Mouse (Mus musculus) limb, embryonic 12.5 days (tissue): Measurements from ENCODE around the gene Scn10a. TPM values are rescaled to one million over a fixed set of nuclear protein-coding genes. Genes with fewer than 3 reads are reported as not detected.

Experiments used
- ATAC-seq: fragments of 200-750 bp; cut with Nextera tagmentation; 2 replicates; pipeline ENCODE4 v1.8.0; 2017; ENCODE audit warnings: low read depth, moderate TSS enrichment; ENCODE audit not compliant: insufficient number of reproducible peaks, insufficient read depth, low FRiP score, low TSS enrichment
- H3K27ac ChIP-seq: fragments of 300-500 bp; sonication (generic); 2 replicates; pipeline ENCODE4 v1.5.1; 2016; ENCODE audit warnings: mild to moderate bottlenecking, moderate library complexity
- H3K27me3 ChIP-seq: fragments of 300-500 bp; sonication (generic); 2 replicates; pipeline ENCODE4 v1.6.1; 2016; ENCODE audit warnings: mild to moderate bottlenecking, moderate library complexity
- H3K36me3 ChIP-seq: fragments of 300-500 bp; sonication (generic); 2 replicates; pipeline ENCODE4 v1.6.1; 2016; ENCODE audit warnings: mild to moderate bottlenecking, moderate library complexity
- H3K4me1 ChIP-seq: fragments of 300-500 bp; sonication (generic); replicated peaks from 2 replicates; pipeline ENCODE4 v1.6.1; 2016
- H3K4me2 ChIP-seq: fragments of 300-500 bp; sonication (generic); 2 replicates; pipeline ENCODE4 v1.6.1; 2016; ENCODE audit warnings: mild to moderate bottlenecking, moderate library complexity
- H3K4me3 ChIP-seq: fragments of 300-500 bp; sonication (generic); replicated peaks from 2 replicates; pipeline ENCODE4 v1.5.1; 2016; ENCODE audit warnings: mild to moderate bottlenecking
- H3K9ac ChIP-seq: fragments of 300-500 bp; sonication (generic); replicated peaks from 2 replicates; pipeline ENCODE4 v1.6.1; 2016; ENCODE audit warnings: mild to moderate bottlenecking, moderate library complexity
- H3K9me3 ChIP-seq: fragments of 300-500 bp; sonication (generic); 2 replicates; pipeline ENCODE4 v1.6.1; 2016; ENCODE audit warnings: mild to moderate bottlenecking, moderate library complexity
- WGBS: fragments of 180-500 bp; shearing (Covaris S2); methylation state at CpG from one replicate; pipeline ENCODE4 v1.1.7; 2016; 5-methylcytosine and 5-hydroxymethylcytosine counted together
- polyA plus RNA-seq: library from polyadenylated mRNA; unstranded; fragments of >200 nt; fragmentation: Nextera tagmentation; extraction: Ambion mirVana; gene quantifications from 2 replicates; pipeline ENCODE4 v1.2.1, GENCODE M21; 2016

Gene Scn10a
- polyA plus RNA-seq, 1 experiment from 2014 or later, result 0.24 TPM

DNA sequence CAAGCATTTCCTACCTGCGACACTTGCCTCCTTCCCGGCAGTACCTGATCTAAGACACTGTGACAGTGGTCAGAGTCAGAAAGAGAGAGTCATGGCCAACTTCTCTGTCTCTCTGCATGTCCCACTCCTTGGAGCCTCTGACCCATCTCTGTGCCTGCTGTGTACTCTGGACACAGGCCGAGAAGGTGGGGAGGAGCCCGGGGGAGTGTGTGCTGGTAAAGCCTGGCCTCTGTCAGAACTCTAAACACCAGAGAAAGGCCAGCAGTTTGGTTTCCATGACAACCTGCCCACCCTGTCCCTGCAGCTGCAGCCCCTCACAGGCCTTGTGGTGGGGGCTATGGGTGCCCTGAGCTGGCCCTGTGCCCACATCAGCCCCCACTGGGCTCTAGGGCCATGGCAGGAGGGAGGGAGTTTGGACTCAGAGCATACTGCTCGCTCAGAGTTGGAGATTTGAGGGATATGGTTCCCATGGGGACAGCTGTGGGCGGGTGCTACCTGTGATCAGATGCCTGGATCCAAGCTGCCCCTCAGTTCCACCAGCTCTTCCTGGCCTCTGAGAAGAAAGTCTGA lies 6.3 kb upstream of the Scn10a start:
- Histone ChIP-seq H3K9me3 (no peaks in the 10 kb centered on the region), H3K36me3 (no peaks in the 10 kb centered on the region), H3K4me3 (no peak overlapping the region), H3K27me3 (0 out of 2 replicates have a peak, but pooled peaks cover 4% of the 10 kb centered on the region), H3K9ac (no peak overlapping the region), H3K4me1 (no peaks in the 10 kb centered on the region), H3K27ac (no peak overlapping the region), H3K4me2 (no peak overlapping the region)
- WGBS, result 75% methylated on average over 6 of the region's 6 CpGs
- no peak for ATAC-seq

- ATAC-seq, result no peak
- WGBS, result 14% methylated on average over 6 of the region's 6 CpGs
- Histone ChIP-seq H3K9ac (no peak overlapping the region), H3K27me3 (no peaks in the 10 kb centered on the region; the same call in 1 of the 2 replicates), H3K36me3 (no peaks in the 10 kb centered on the region), H3K4me2 (no peak overlapping the region), H3K27ac (no peak overlapping the region), H3K9me3 (no peaks in the 10 kb centered on the region), H3K4me1 (no peaks in the 10 kb centered on the region), H3K4me3 (no peak overlapping the region)
Measured at GRCm38 (mm10) chr9:119706700-119707099, 12.4 kb downstream of the Scn10a start.

GRCm38 (mm10) chr9:119691505-119691904 lies 27.6 kb downstream of the Scn10a start:
- Histone ChIP-seq H3K27me3 (peaks cover 4% of the 10 kb centered on the region; the same call in 1 of the 2 replicates), H3K4me1 (no peaks in the 10 kb centered on the region), H3K27ac (no peak overlapping the region), H3K36me3 (no peaks in the 10 kb centered on the region), H3K4me2 (no peak overlapping the region), H3K9me3 (0 out of 2 replicates have a peak, but pooled peaks cover 1% of the 10 kb centered on the region), H3K9ac (no peak overlapping the region), H3K4me3 (no peak overlapping the region)
- WGBS, result 75% methylated on average over 7 of the region's 7 CpGs
- no peak for ATAC-seq

- no peaks in the 10 kb centered on the region for H3K4me1 ChIP-seq
- peaks cover 4% of the 10 kb centered on the region; the same call in 1 of the 2 replicates for H3K27me3 ChIP-seq
- H3K4me3 ChIP-seq, result no peak overlapping the region
- no peak overlapping the region for H3K9ac ChIP-seq
- no peak overlapping the region for H3K4me2 ChIP-seq
- 78% methylated on average over 8 of the region's 8 CpGs for WGBS
- H3K36me3 ChIP-seq, result no peaks in the 10 kb centered on the region
- ATAC-seq, result no peak
- H3K9me3 ChIP-seq, result peaks cover 7% of the 10 kb centered on the region; the same call in 1 of the 2 replicates
- no peak overlapping the region for H3K27ac ChIP-seq
Measured at GRCm38 (mm10) chr9:119691001-119691400, 28.1 kb downstream of the Scn10a start.

DNA sequence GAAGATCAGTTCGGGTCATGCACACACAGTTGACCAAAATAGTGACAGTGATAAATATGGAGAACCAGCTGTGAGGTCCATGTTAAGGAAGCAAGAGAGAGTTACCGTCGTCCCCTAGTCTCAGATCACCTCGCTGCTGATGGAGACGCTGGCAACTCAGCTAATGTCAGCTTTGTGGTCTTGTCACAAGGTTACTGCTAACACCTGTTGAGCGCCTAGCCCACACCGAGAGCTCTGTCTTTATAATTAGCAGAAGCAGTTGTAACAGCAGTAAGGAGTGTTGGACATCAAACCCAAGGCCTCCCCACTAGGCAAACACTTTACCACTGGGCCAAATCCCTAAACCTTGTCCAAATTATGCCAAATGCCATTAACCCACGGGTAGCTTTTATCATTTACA lies 31.2 kb downstream of the Scn10a start:
- Histone ChIP-seq H3K36me3 (no peaks in the 10 kb centered on the region), H3K4me3 (no peak overlapping the region), H3K9ac (no peak overlapping the region), H3K4me2 (no peak overlapping the region), H3K9me3 (peaks cover 9% of the 10 kb centered on the region; the same call in 1 of the 2 replicates), H3K27ac (no peak overlapping the region), H3K27me3 (peaks cover 4% of the 10 kb centered on the region; the same call in 1 of the 2 replicates), H3K4me1 (no peaks in the 10 kb centered on the region)
- no peak for ATAC-seq
- WGBS, result 73% methylated on average over 8 of the region's 8 CpGs

GRCm38 (mm10) chr9:119686187-119686586 lies 32.9 kb downstream of the Scn10a start:
- no peak overlapping the region for H3K4me3 ChIP-seq
- peaks cover 9% of the 10 kb centered on the region; the same call in 1 of the 2 replicates for H3K9me3 ChIP-seq
- H3K36me3 ChIP-seq, result no peaks in the 10 kb centered on the region
- no peak overlapping the region for H3K9ac ChIP-seq
- H3K27ac ChIP-seq, result no peak overlapping the region
- ATAC-seq, result no peak
- 95% methylated on average over 8 of the region's 8 CpGs for WGBS
- H3K27me3 ChIP-seq, result no peaks in the 10 kb centered on the region
- no peak overlapping the region for H3K4me2 ChIP-seq
- no peaks in the 10 kb centered on the region for H3K4me1 ChIP-seq

GRCm38 (mm10) chr9:119680896-119681295 lies 38.2 kb downstream of the Scn10a start:
- H3K4me1 ChIP-seq, result no peaks in the 10 kb centered on the region
- H3K4me3 ChIP-seq, result no peak overlapping the region
- ATAC-seq, result no peak
- H3K27me3 ChIP-seq, result no peaks in the 10 kb centered on the region
- no peaks in the 10 kb centered on the region for H3K36me3 ChIP-seq
- 0 out of 2 replicates have a peak, but pooled peaks cover 2% of the 10 kb centered on the region for H3K9me3 ChIP-seq
- H3K4me2 ChIP-seq, result no peak overlapping the region
- 81% methylated on average over 3 of the region's 3 CpGs for WGBS
- H3K27ac ChIP-seq, result no peak overlapping the region
- no peak overlapping the region for H3K9ac ChIP-seq

DNA sequence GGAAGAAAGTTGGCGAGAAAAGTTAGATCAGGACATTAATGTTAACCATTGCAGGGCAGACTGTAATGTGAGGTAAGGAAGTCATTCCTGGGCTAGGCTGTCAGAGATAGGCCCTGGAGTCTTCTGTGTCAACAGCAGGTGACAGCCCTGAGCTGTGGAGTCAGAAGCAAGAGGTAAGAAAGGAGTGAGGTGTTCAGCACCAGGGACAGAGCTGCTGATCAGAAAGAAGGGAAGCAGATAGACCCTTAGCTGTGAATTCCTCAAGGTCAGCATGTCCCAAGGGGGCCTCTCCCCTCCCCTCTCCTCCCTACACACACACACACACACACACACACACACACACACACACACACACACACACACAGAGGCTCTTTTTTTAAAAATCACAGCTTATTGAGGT lies 55.0 kb downstream of the Scn10a start:
- H3K36me3 ChIP-seq, result no peaks in the 10 kb centered on the region
- ATAC-seq, result no peak
- H3K4me1 ChIP-seq, result no peaks in the 10 kb centered on the region
- H3K27me3 ChIP-seq, result no peaks in the 10 kb centered on the region
- no peak overlapping the region for H3K9ac ChIP-seq
- no peak overlapping the region for H3K4me3 ChIP-seq
- no peak overlapping the region for H3K27ac ChIP-seq
- no peaks in the 10 kb centered on the region for H3K9me3 ChIP-seq
- WGBS, result 59% methylated on average over 1 of the region's 1 CpGs
- H3K4me2 ChIP-seq, result no peak overlapping the region

- no peak overlapping the region for H3K27ac ChIP-seq
- no peaks in the 10 kb centered on the region for H3K9me3 ChIP-seq
- ATAC-seq, result no peak
- H3K4me1 ChIP-seq, result no peaks in the 10 kb centered on the region
- H3K4me3 ChIP-seq, result no peak overlapping the region
- no peak overlapping the region for H3K9ac ChIP-seq
- 33% methylated on average over 6 of the region's 6 CpGs for WGBS
- H3K4me2 ChIP-seq, result no peak overlapping the region
- no peaks in the 10 kb centered on the region for H3K27me3 ChIP-seq
- no peaks in the 10 kb centered on the region for H3K36me3 ChIP-seq
Measured at GRCm38 (mm10) chr9:119656111-119656510, 63.0 kb downstream of the Scn10a start.

GRCm38 (mm10) chr9:119653758-119654157 lies 65.4 kb downstream of the Scn10a start:
- H3K4me1 ChIP-seq, result no peaks in the 10 kb centered on the region
- no peak overlapping the region for H3K4me3 ChIP-seq
- H3K36me3 ChIP-seq, result no peaks in the 10 kb centered on the region
- H3K27me3 ChIP-seq, result no peaks in the 10 kb centered on the region
- no peak overlapping the region for H3K4me2 ChIP-seq
- no peaks in the 10 kb centered on the region for H3K9me3 ChIP-seq
- no peak for ATAC-seq
- WGBS, result 70% methylated on average over 5 of the region's 5 CpGs
- no peak overlapping the region for H3K27ac ChIP-seq
- H3K9ac ChIP-seq, result no peak overlapping the region

DNA sequence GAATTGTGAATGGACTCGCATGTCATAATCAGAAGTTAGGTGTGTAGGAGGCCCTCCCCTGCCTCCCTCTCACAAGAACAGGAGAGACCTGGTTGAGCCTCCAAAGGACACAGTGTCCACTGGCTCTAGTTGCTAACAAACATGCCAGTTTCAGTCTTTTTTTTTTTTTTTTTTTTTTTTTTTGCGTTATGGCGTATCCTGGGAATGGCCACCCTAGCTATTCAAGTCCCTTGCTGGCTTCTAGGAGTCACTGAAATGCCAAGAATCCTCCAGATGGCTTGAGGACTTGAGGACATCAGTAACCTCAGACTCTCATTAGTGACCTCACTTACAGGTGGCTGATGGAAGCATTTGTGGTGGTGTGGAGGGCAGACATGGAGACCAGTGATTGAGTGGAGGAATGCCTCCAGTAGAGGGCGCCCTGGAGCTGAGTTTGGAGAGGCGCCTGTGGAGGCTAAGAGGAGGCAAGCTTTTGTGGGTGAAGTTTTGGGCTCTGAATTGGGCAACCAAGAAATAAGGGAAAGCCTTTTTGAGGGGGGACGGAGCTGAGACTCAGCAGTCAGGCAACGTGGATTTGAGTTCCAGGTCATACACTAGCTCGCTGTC lies 72.1 kb downstream of the Scn10a start:
- Histone ChIP-seq H3K36me3 (no peaks in the 10 kb centered on the region), H3K9ac (no peak overlapping the region), H3K27me3 (no peaks in the 10 kb centered on the region; the same call in 1 of the 2 replicates), H3K9me3 (no peaks in the 10 kb centered on the region), H3K4me3 (no peak overlapping the region), H3K27ac (no peak overlapping the region), H3K4me1 (no peaks in the 10 kb centered on the region), H3K4me2 (no peak overlapping the region)
- 59% methylated on average over 8 of the region's 8 CpGs for WGBS
- ATAC-seq, result no peak

DNA sequence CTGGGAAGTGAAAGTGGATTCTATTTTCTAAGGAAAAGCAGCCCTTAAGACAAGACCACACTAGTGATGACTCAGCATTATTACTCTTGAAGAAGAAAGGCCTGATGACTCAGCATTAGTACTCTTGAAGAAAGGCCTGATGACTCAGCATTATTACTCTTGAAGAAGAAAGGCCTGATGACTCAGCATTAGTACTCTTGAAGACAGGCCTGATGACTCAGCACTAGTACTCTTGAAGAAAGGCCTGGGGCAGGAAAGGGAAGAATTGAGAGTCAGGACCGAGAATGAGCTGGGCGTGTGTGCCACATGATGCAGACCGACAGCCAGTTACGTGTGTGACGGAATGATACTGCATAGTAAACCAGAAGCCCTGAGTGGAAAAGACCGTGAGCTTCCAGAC lies 77.1 kb downstream of the Scn10a start:
- WGBS, result 88% methylated on average over 6 of the region's 6 CpGs
- Histone ChIP-seq H3K27me3 (no peaks in the 10 kb centered on the region; the same call in 1 of the 2 replicates), H3K4me3 (no peak overlapping the region), H3K9ac (no peak overlapping the region), H3K9me3 (no peaks in the 10 kb centered on the region), H3K27ac (no peak overlapping the region), H3K4me1 (no peaks in the 10 kb centered on the region), H3K4me2 (no peak overlapping the region), H3K36me3 (no peaks in the 10 kb centered on the region)
- ATAC-seq, result no peak
